Mouse (Mus musculus): Measurements from ENCODE around the gene Ptprc.

Ptprc gene

GRCm38 (mm10) chr1:138040556-138040955 is 135.0 kb downstream of the Ptprc start:
- no peak for ATAC-seq (ENCODE audit: low TSS enrichment)

GRCm38 (mm10) chr1:138039201-138039600 is 136.3 kb downstream of the Ptprc start:
- no peak for ATAC-seq (ENCODE audit: low TSS enrichment)

- no peak for ATAC-seq (ENCODE audit: low TSS enrichment)
These were observed 138.0 kb downstream of the Ptprc start for GRCm38 (mm10) chr1:138037484-138037883.

GRCm38 (mm10) chr1:138029649-138030048 is 145.9 kb downstream of the Ptprc start:
- no peak for ATAC-seq (ENCODE audit: low TSS enrichment)

GRCm38 (mm10) chr1:138025298-138025697 is 150.2 kb downstream of the Ptprc start:
- ATAC-seq (ENCODE audit: low TSS enrichment) = no peak

- no peak for ATAC-seq (ENCODE audit: low TSS enrichment)
These were observed 151.9 kb downstream of the Ptprc start for GRCm38 (mm10) chr1:138023601-138024000.

GRCm38 (mm10) chr1:138022918-138023295 is 152.6 kb downstream of the Ptprc start:
- no peak for ATAC-seq (ENCODE audit: low TSS enrichment)

GRCm38 (mm10) chr1:138021962-138022917 is 153.3 kb downstream of the Ptprc start:
- ATAC-seq (ENCODE audit: low TSS enrichment) = no peak
